Mouse (Mus musculus): ENCODE data around the gene Polr3b.
A peak's percentile ranks its signal among the peaks of the same experiment; 100 is the strongest.

The Polr3b gene

DNA sequence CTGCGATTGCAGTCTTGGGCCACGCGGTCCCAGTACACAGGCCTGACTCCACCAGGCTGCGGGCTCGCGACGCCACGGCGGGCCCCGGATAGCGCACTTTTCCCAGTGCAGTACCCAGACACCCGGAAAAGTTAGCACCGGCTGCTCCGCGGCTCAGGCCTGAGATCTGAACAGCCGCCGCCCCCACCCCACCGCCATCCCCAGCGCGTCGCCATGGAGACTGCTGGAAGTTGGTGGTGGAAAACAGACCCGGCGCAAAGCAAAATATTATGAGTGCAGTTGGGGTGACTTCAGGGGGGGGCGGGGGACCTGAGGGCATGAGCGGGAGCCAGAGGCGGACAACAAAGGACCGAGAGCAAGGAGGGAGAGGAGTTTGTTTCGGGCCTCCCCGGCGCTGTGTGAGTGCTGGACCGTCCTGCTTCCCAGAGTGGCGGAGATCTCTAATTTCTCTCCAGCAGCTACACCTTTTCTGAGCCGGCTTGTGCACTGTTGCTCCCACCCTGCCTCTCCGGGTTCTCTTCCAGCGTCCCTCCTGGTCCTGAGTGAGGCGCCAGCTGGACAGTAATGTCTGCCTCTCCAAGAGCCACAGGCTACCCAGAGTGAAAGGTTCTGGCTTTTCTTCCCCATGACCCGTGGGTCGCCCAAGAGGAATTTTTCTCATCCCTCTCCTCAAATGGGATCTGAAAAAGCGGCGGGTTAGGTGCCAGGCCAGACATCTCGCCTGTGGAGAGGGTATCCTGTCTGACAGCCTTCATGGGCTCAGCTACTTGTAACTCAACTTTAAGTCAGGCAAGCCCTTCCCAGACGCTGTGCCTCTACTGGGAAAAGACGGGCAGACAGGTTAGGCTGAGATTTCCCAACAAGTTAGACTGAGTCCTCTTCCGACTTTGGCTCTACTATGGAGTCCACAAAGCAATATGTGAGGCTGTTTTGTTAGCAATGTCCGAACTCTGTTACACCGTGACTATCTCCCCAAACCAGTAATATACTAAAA is 138.3 kb downstream of the Polr3b start:
- peak; percentile 34 for DNase-seq (ENCODE audit: low read depth, low spot score)

- DNase-seq (ENCODE audit: low read depth, low spot score), result no peak
These were observed 146.7 kb downstream of the Polr3b start for GRCm38 (mm10) chr10:84768766-84769165.

GRCm38 (mm10) chr10:84772380-84773130 is 150.5 kb downstream of the Polr3b start:
- DNase-seq (ENCODE audit: low read depth, low spot score), result no peak

- DNase-seq (ENCODE audit: low read depth, low spot score), result no peak
These were observed 151.8 kb downstream of the Polr3b start for GRCm38 (mm10) chr10:84773889-84774288.

DNA sequence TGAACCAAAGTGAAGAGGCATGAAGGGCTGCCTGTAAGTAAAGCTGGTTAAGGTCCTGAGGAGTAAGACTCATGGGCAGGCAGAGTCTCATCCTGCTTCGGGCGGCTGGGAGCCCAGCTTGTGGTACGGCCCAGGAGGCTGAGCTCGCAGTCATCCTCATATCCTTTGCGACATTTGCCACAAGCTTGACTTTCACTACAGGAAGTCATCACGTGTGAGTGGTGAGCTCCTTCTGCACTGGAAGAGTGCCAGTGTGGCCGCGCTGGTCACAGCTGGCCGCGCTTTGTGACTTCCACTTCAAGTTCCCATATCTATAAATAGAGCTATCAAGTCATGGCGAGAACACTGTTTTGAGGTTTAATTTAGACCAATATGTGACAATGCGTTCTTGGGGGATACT is 152.5 kb downstream of the Polr3b start:
- DNase-seq (ENCODE audit: low read depth, low spot score), result no peak

Measured in ES-CJ7 (cell line).